Mouse (Mus musculus) large intestine, adult 2 months (tissue): ENCODE measurements around the gene Zcchc2. TPM values are rescaled to one million over a fixed set of nuclear protein-coding genes. Genes with fewer than 3 reads are reported as not detected.

ENCODE experiments used
- DNase-seq: peaks from one replicate; pipeline ENCODE4 v3.0.0-alpha.2; 2012; ENCODE audit warnings: low read depth, low spot score
- WGBS: fragments of 180-500 bp; shearing (Covaris S2); methylation state at CpG from one replicate; pipeline ENCODE4 v1.1.7; 2018; 5-methylcytosine and 5-hydroxymethylcytosine counted together
- polyA plus RNA-seq: library from polyadenylated mRNA; depleted of rRNA; stranded (reverse); fragments of >200 nt; gene quantifications from 2 replicates; pipeline ENCODE4 v1.2.3, GENCODE M21; 2012; rRNA removed

Zcchc2 gene
- polyA plus RNA-seq, 1 experiment: 7.5 TPM

- DNase-seq: no peak
- WGBS: 93% methylated on average over 6 of the region's 6 CpGs
Observed at GRCm38 (mm10) chr1:106067306-106067705, 77.1 kb downstream of the Zcchc2 start.

GRCm38 (mm10) chr1:106069867-106070543, 79.8 kb downstream of the Zcchc2 start:
- 62% methylated on average over 7 of the region's 7 CpGs for WGBS
- DNase-seq: no peak

GRCm38 (mm10) chr1:106070814-106071213, 80.6 kb downstream of the Zcchc2 start:
- 68% methylated on average over 4 of the region's 4 CpGs for WGBS
- no peak for DNase-seq

- DNase-seq: peak; percentile 57
- 23% methylated on average over 9 of the region's 9 CpGs for WGBS
Observed at GRCm38 (mm10) chr1:106071237-106072070, 81.2 kb downstream of the Zcchc2 start.

- DNase-seq: no peak
- 15% methylated on average over 10 of the region's 10 CpGs for WGBS
Observed at GRCm38 (mm10) chr1:106072071-106072440, 81.8 kb downstream of the Zcchc2 start.

DNA sequence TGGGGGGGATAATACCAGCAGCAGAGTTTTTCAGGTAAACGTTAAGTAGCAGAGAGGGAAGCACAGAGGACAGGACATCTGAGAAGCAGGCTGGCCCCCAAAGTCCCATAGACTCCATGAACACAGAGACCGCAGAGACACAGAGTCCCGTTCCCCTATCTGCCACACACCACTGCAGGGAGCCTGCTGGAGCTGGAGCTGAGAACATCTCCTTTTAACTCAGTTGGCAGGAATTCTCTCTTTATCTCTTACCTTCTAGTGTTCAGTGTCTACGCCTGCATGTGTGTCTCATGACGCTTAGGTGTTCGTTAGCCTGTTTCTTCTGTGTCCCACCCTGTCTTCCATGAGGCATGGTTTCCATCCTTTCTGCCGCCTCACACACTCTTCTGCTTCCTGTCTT, 83.0 kb downstream of the Zcchc2 start:
- 90% methylated on average over 7 of the region's 7 CpGs for WGBS
- DNase-seq: no peak

GRCm38 (mm10) chr1:106074141-106074540, 83.9 kb downstream of the Zcchc2 start:
- WGBS: 73% methylated on average over 7 of the region's 7 CpGs
- no peak for DNase-seq

DNA sequence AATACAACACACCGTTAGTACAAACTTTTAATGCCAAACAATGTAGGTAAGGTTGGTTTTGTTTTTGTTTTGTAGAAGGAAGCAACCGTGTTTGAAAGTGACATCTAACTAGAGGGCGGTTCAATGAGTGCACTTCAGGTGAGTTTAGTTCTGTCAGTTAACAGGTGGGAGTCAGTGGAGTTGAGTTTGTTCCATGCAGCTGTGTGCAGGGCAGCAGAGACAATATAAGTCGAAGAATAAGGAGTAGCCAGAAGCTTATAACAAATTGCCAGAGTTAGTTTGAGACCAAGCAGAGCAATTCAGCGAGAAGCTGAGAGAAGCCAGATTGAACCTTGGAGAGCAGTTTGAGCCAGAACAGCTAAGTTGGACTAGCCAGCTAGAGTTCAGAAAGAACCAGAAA, 84.5 kb downstream of the Zcchc2 start:
- DNase-seq: no peak
- WGBS: 76% methylated on average over 5 of the region's 5 CpGs

- no peak for DNase-seq
- 91% methylated on average over 3 of the region's 3 CpGs for WGBS
Observed at GRCm38 (mm10) chr1:106076641-106077040, 86.4 kb downstream of the Zcchc2 start.

DNA sequence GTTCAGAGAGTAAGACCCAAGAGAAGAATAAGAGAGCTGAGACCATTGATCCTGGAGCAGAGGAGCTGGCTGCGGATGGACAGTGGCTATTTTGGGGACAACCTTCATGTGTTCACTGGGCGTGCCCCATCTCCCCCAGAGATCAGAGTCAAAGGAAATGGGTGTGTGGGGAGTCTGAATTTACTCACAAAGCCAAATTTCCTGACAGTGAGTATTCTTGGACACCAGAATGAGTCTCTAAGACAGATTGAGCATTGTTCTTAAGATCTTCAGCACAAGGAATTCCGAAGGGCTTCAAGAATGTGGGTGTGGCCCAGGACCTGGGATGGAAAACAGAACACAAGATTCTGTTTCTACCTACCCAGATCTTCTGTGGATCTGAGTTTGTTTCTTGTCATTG, 87.0 kb downstream of the Zcchc2 start:
- no peak for DNase-seq
- 70% methylated on average over 3 of the region's 3 CpGs for WGBS

Other genes starting within 250 kb of the Zcchc2 start
- gene Tnfrsf11a, start 209.7 kb upstream of the Zcchc2 start, polyA plus RNA-seq: 23.4 and 30.6 TPM in 2 replicates
- 3.1 and 5.7 TPM in 2 replicates for gene Phlpp1, start 181.3 kb downstream of the Zcchc2 start, polyA plus RNA-seq